Mouse (Mus musculus) spleen, postnatal 4 days (tissue): Measurements from ENCODE around the gene Lpin1.

Experiments used
- DNase-seq, 2 experiments: peaks; one replicate each; pipeline ENCODE4 v3.0.0; 2022; ENCODE audit warnings: low spot score in 2 of 2

The Lpin1 gene

GRCm38 (mm10) chr12:16618512-16619274 lies 7.9 kb upstream of the Lpin1 start:
- DNase-seq, result no peak

DNA sequence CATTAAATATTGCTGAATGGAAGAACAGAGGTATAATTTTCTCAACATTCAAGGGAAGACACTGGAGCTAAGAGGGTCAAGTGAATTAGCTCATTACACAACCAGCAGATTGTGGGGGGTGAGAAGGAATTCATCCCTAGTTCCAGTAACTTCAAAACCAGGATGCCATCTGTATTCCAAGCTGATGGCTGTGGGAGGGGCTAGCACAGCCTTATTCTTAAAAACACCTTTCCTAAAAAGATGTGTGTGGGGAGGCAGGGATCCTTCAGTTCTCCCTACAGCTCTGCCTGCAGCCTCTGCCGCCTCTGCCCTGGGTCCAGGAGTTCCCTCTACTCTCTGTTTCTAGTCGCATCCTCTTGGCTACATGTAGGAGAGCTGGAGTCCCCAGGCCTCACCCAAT lies 5.0 kb upstream of the Lpin1 start:
- DNase-seq, result no peak

- no peak for DNase-seq
Measured at GRCm38 (mm10) chr12:16614556-16614955, 3.8 kb upstream of the Lpin1 start.

DNA sequence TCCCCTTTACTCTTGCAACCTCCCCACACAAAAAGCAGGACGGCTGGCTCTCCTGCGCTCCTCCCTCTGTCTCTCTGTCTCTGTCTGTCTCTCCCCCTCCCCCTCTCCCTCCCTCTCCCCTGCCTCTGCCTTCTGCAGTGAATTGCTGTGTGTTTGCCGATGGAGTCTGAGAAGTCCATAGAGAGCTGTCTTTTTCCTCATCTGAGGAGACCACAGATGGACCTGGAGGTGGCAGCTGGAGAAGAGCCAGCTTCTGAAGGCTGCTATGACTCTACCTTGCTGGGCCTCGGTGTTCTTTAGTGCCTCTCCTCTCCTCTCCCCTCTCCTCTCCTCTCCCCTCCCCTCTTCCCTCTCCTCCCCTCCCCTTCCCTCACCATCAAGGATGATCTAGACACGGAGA lies 5.1 kb downstream of the Lpin1 start:
- no peak for DNase-seq

DNA sequence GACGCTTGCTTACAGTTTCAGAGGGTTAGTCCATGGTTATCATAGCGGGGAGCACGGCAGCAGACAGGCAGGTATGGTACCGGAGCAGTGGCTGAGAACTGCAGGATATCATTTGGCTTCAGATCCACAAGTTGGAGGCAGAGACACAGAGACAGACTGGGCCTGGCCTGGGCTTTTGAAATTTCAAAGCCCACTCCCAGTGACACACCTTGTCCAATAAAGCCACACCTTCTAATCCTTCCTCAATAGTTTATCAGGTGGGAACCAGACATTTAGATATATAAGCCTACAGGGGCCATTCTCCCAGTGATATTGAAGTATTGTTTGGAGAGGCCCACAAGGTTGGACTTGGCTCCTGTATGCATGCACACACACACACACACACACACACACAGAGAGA lies 8.5 kb downstream of the Lpin1 start:
- no peak for DNase-seq

DNA sequence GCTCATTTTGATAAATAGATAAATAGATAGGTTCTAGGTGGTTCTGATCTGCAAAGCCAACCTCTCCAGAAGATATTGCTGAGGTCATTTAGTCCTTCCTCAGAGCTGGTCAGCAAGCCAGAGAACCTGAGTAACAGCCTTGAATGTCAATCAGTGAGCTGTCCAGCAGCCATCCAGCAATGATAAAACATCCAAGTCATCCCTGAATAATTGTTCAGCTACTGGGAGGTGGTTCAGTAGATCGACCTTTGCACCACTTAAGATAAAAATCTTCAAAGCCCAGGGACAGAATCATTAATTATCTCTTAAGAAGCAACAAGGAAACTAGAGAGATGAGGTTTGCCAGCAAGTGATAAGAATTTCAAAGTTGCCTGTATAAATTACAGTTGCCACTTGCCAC lies 10.4 kb downstream of the Lpin1 start:
- DNase-seq, result no peak

DNA sequence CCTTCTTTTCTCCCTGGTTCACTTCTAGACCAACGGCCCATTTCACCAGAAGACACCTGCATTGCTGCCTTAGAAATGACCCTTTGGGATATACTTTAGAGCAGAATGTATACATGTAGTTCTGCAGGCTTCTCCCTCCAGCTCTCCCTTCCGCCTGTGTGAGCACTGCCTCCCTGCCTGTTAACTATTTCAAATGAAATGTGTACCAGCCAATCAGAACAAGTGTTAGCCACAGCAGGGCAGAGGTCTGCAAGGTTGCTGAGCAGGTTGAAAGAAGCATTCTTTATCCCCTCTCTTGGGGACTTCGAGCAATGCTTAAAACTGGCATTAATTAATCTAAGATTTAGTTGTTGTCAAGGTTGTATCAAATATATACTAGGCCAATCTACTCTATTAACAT lies 11.4 kb downstream of the Lpin1 start:
- DNase-seq, result no peak

- no peak for DNase-seq
Measured at GRCm38 (mm10) chr12:16593761-16594160, 17.0 kb downstream of the Lpin1 start.

DNA sequence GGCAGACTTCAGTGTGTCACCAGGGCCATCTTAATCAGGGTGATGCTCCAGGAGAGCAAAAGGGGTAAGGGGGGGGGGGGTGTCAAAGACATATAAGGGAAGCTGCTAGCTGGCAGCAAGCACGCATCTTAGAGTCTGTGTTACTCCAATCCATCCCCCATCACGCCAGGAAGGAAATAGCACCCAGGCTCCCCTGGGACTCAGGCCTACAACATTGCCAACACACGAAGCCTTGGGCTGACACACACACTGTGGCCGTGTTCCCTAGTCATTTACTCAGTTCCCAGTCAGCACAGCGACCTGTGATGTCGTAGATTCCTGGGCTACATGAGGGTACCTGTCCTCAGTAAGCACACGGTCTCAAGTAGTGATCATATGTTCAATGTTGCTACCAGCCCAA lies 17.8 kb downstream of the Lpin1 start:
- no peak for DNase-seq

DNA sequence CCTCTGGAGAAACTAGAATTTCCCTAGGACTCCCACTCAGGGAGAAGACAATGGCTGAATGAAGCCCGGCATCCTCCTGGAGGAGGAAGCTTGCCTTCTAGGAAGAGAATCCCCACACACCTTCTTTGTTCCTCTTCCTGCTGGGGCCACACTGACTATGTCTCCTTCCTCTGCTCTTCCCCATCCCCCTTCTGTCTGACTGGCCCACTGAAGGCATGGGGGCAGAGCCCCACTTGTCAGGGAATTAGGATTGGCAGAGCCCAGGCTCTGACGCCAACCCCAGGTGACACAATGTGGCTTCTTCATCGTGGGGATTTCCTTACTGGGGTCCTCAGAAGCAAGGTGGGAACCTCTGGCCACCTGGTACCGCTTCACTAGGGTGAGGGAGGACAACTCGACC lies 18.3 kb downstream of the Lpin1 start:
- no peak for DNase-seq

DNA sequence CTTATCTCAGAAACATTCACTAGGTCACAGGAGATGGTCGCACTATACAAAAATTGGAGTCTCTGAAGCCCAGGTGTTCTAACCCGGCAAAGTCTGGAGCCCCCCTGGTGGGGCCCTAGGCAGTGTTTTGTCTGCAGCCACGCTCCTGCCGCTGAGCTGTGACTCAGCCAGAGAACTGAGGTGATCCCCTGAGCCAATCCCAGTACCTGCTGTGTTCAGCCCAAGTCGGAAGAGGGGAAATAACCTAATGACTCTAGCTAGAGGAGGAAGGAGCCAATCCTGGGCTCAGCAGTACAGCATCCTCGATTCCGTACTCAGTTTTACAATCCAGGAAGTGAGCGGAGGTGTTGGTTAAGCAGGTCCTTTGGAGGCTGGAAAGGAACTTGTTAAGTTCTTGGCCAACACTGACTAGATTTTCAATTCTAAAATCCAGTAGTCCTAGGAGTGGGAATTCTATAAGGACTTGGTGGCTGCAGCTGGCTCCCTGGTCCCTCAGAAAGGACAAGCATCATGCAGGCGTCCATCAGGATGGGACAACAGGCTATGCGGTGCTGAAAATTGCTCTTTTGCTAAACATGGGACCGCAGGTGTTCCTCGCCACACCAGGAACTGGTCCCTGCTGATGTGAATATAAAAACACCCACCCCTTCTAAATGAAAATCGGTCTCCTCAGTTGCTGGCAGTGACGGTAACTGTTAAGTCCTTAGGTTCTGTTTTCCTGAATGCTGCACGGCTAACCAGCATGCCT lies 19.1 kb downstream of the Lpin1 start:
- peak; percentile 69 to 78 for DNase-seq

DNA sequence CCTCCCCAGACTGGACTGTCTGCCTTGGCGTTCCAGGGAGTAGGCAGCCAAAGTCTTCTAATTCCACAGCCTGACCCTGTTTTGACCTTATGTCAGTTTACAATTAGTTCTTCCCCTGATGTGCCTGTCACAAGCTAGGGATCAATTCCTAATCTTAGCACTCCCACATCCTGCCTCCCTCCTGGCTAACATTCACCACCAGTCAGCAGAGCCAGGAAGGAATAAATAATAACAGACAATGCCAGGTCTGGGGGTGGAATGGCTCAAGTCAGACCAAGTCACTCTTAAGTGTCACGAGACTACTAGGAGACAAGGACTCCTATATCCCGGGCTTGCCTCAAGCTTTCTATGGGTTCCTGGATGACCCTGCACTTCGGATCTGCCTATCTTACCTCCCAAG lies 20.8 kb downstream of the Lpin1 start:
- no peak for DNase-seq

DNA sequence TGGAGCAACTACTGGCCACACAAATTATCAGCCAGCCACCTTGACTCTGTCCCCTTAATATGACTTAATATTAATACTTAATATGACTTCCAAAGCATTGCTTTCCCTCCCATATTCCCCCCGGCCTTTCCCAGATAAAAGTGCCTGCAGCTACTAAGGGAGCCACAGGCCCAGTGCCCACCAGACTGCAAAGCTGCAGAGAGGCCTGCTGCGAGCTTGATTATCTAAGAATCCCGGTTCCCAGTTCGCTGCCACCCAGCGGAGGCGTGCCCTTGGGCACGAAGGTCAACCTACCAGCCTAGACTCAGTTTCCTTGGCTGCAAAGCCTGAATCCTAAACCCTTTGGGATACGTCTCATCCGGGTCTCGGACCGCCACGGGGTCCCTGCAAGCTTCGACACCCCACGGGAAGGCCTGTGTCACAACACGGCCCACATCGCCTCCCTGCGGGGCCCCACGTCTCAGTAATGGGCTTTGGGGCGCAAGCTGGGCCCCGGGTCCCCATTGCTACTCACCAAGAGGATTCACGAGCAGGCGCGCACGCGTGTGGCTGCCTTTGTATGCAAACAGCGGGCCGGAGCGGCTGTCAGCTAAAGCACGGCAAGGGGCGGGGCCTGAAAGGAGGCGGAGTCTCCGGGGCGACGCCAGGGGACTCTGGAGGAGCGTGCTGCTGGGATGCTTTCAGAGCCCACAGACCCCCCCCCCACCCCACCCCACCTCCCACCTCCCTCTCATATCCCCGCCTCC lies 21.4 kb downstream of the Lpin1 start:
- peak; percentile 88 to 93 for DNase-seq

DNA sequence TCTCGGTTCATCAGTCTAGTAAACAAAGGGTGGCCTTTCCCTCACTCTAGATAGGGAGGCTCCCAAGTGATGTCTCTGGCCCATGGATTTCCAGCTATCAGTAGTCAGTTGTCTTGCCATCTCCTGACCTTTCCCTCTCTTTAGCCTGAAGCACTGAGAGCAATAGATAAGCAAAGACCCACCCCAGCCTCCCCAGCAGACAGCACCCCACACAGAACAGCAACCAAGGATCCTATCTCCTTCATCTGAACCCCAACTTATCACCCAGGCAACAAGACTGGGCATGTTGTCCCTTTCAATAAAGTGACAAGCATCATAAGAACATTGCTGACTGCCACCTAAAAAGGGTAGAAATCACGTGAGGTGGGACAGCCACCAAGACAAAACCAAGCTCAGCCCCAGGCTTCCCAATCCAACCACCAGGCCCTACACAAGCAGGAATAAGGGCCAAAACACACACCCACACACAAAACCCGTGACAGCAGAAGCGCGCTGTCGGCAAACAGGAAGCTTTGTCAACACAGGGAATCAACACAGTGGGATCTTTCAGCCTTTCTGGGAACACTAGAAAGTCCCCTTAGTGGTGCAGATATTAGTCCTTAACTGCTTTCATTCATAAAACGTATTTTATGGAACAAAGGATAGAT lies 22.2 kb downstream of the Lpin1 start:
- DNase-seq, result no peak

DNA sequence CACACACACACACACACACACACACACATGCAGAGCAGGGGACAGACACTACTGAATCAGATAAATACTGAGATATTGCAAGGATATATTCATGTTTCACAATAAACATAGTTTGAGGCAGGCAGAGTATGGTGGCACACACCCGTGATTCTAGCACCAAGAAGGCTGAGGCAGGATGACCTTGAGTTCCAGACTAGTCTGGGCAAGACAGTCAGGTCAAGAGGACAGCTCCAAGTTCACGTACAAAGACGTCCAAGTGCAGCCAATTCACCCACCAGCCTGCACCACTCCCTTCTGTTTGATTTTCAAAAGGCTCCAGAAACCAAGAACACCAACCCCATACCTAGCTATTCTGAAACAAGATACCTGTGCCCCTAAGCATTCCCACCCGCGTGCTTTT lies 23.0 kb downstream of the Lpin1 start:
- DNase-seq, result no peak

GRCm38 (mm10) chr12:16587111-16587510 lies 23.7 kb downstream of the Lpin1 start:
- DNase-seq, result no peak

DNA sequence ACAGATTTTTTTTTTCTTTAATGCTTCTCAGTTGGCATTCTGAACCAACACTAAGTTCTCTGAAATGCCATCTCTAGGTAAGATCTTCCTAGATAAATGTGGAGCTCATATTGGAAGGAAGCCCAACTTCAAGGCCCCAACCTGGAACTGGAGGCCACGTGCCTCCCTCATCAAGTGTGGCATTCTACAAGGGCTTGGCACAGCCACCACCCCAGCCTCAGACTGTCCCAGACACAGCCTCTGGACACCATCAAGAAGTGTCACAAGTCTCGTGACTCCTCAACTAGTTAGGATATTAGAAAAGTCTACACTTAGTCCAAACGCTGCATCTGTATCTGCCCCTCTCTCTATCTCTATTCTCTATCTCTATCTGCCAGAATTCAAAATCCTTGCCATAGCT lies 25.8 kb downstream of the Lpin1 start:
- DNase-seq, result no peak

DNA sequence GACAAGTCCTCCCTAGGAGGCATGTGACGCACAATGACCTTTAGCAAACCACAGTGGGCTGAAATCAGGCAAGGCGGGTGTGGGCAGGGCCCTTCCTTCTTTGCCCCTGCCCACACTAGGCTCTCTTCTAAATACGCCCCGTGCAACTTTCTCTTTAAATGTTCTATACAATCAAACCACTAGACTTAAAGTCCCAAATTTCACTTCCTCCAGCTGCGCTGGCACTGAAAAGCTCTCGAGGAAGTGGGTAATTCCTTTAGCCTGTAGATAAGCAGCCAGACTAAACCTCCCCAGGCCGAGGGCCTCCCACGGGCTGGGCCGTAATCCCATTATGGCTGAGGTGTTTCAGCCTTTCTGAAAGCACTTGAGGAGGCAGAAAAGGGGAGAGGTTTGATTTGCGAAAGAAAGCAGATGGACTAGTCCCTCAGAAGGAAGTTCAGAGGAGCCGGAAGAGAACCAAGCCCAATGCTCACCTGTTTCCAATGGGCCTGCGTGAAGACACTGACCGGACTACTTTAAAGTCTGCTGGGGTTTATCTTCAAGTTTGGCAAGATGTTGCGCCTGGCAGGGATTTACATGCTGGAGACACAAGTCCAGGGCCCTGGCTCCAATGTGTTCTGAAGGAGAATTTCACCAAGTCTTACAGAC lies 26.6 kb downstream of the Lpin1 start:
- no peak for DNase-seq

DNA sequence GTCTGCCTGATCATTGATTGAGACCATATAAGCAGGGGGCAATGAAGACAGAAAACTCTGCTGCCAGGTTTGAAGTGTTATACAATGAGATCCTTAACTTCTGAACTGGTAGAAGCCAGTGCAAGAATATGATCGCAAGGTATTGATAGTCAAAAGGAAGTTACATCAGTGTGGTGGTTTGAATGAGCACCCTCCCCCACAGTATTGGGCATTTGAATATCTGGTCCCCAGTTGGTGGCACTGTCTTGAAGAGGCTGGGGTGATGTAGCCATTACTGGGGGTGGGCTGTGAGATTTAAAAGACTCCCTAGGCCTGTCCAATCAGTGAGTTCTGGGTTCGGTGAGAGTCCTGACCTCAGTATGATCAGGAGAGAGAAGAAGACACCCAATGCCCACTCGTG lies 27.5 kb downstream of the Lpin1 start:
- no peak for DNase-seq

- peak in 1 of 2 experiments; percentile 54 for DNase-seq
Measured at GRCm38 (mm10) chr12:16580306-16580705, 30.5 kb downstream of the Lpin1 start.

DNA sequence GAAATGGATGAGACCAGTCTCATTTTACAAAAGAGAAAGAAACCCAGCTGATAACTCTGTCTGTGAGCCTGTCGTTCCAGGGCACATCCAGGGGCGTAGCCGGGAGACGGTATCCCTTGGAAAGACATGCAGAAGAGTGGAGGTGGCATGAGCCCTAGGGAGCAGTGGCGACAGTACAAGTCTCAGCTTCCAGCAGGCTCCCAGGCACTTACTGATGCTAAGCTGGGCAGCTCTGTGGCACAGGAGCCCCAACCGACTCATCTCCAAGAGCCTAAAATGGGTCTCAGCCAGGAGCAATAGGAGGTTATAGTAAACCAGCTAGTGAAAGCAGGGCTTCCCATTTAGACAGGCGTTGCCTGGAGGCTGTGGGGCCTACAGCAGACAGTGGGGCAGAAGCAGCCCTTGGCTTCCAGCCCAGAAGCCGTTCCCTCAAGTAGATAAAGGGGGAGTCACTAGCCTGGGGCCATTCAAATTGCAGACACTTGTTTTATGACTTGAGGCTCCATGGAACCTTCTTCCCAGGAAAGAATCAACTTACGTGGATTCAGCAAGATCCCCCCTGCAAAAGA lies 33.0 kb downstream of the Lpin1 start:
- DNase-seq, result peak; percentile 60 to 74
